Mouse (Mus musculus): ENCODE measurements around the gene Gm45783.
"Not testable (repeated sequence)": the region's sequence is repeated elsewhere in the genome, so short reads cannot be mapped to it uniquely, and the experiment has no call there.

Gm45783 gene

GRCm38 (mm10) chr7:7374431-7374830, at the start of gene Gm45783:
Gm45783 (minus strand) TSS chr7:7374573.
- DNase-seq (ENCODE audit: low spot score in 2 of 2) = not testable (repeated sequence)

DNA sequence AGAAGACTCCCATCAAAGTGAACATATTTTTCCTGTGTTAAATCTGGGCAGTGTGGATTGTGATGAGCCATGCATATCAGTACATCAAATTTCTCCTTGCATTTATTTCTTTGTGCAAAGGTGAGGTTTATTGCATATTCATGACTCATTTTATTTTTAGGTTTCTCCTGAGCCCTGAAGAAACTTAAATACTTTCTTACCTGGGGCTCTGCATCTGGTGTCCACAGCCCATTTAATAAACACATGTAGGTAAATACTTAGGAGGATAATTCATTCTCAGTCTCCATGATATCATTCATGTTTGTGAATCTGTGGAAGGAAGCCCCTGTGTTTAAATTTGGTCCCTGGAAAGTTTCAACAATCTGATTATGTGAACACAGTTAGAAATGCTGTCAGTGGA, 25.2 kb upstream of the Gm45783 start, which contains the start of gene Vmn2r31:
TSS of gene Vmn2r31 (minus strand) at position 101 of the 400 bp plus-strand sequence.
- DNase-seq (ENCODE audit: low spot score in 2 of 2) = not testable (repeated sequence)

DNA sequence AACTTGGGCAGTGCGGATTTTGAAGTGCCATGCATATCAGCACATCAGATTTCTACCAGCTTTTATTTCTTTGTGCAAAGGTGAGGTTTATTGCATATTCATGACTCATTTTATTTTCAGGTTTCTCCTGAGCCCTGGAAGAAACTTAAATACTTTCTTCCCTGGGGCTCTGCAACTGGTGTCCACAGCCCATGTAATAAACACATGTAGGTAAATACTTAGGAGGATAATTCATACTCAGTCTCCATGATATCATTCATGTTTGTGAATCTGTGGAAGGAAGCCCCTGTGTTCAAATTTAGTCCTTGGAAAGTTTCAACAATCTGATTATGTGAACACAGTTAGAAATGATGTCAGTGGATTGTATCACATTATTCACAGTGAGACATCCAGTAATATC, 36.9 kb downstream of the Gm45783 start, which contains the start of gene Vmn2r30:
TSS of gene Vmn2r30 (minus strand) at position 101 of the 400 bp plus-strand sequence.
- DNase-seq (ENCODE audit: low spot score in 2 of 2) = not testable (repeated sequence)

DNA sequence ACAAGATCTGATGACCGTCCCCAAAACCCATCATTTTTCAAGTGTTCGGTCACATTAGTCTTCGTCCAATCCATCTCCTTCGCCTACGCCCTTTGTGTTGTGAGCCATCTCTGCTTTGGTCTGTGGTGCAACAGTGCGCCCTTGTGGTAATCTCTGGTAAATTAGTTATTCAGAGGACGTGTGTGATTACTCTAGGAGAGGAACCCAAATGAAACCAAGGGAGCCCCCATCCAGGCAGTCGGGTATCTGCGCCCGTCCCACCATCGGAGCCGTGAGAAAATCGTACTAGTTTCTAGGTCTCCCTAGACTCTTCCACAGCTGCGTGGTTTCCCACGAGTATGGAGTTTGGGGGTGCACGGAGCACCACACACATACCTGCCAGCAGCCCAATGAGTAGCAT, 78.8 kb downstream of the Gm45783 start:
- DNase-seq (ENCODE audit: low spot score in 2 of 2) = peak; percentile 71 to 72
